14 mouse cellular contexts compared by ENCODE assay signal in genomic region chr5:119710756-119711155, GRCm38 (mm10). TPM values are rescaled to one million over a fixed set of nuclear protein-coding genes. Genes with fewer than 3 reads are reported as not detected.
DNase-seq lines count a peak whose midpoint lies in the region; ATAC-seq and TF ChIP-seq lines count a peak whose summit lies in the region.
"Had no signal": no experiment of that assay in that cellular context is flagged by ENCODE, and none has a peak within 500 bp of the region (broad histone marks: within the 10 kb centered on the region; RNA-seq: fewer than 3 reads in every experiment).

No protein-coding gene starts in this region.

- H3K27ac ChIP-seq in intestine, postnatal 0 days (ENCODE audit: low read depth, low read length): no peak overlapping the region
- H3K27ac ChIP-seq in intestine, embryonic 16.5 days (ENCODE audit: low read length): no peak overlapping the region
- H3K27ac ChIP-seq in midbrain, postnatal 0 days (ENCODE audit: low read depth, low read length): no peak overlapping the region
- no peak overlapping the region for H3K27ac ChIP-seq in midbrain, embryonic 10.5 days (replicated peaks)
- H3K27ac ChIP-seq: limb, embryonic 13.5 days had no signal

- no peaks in the 10 kb centered on the region for H3K36me3 ChIP-seq in intestine, postnatal 0 days (ENCODE audit: control insufficient read depth, insufficient read depth)
- no peaks in the 10 kb centered on the region for H3K36me3 ChIP-seq in intestine, embryonic 16.5 days (ENCODE audit: control insufficient read depth, insufficient read depth, low read length)
- no peaks in the 10 kb centered on the region for H3K36me3 ChIP-seq in midbrain, postnatal 0 days (ENCODE audit: insufficient read depth, low read length)
- no peaks in the 10 kb centered on the region for H3K36me3 ChIP-seq in midbrain, embryonic 10.5 days
- H3K36me3 ChIP-seq: limb, embryonic 13.5 days had no signal

- no peak overlapping the region for H3K4me3 ChIP-seq in intestine, postnatal 0 days (ENCODE audit: low read depth, low read length)
- no peak overlapping the region for H3K4me3 ChIP-seq in intestine, embryonic 16.5 days (ENCODE audit: low read length)
- no peak overlapping the region for H3K4me3 ChIP-seq in midbrain, postnatal 0 days (ENCODE audit: low read depth, low read length)
- no peak overlapping the region for H3K4me3 ChIP-seq in midbrain, embryonic 10.5 days
- H3K4me3 ChIP-seq: erythroblast, embryonic 14.5 days; limb, embryonic 13.5 days had no signal

- no peak overlapping the region for H3K4me2 ChIP-seq in intestine, postnatal 0 days (replicated peaks; ENCODE audit: low read depth)
- no peak overlapping the region for H3K4me2 ChIP-seq in intestine, embryonic 16.5 days (ENCODE audit: low read depth, low read length)
- H3K4me2 ChIP-seq in midbrain, postnatal 0 days (ENCODE audit: low read depth, low read length, poor library complexity, severe bottlenecking): no peak overlapping the region
- H3K4me2 ChIP-seq: limb, embryonic 13.5 days had no signal

- TF ChIP-seq CTCF in intestine, postnatal 0 days (IDR thresholded peaks at IDR 0.05; ENCODE audit: low read depth): peak; percentile 24; the same call in 1 of the 2 replicates
- TF ChIP-seq CTCF in midbrain, postnatal 0 days (IDR thresholded peaks at IDR 0.05): peak; percentile 31

- no peak for DNase-seq in midbrain, postnatal 0 days (ENCODE audit: low spot score)
- no peak for DNase-seq in midbrain, embryonic 10.5 days (ENCODE audit: low spot score)
- DNase-seq in embryo, embryonic 11 days: peak; percentile 55
- no peak for DNase-seq in gastrocnemius, postnatal 25 days
- DNase-seq in right cerebral cortex, postnatal 14 days: no peak
- DNase-seq: adrenal gland, postnatal 10 days; cerebellum, postnatal 36 days; kidney, adult 9 months had no signal

- no peaks in the 10 kb centered on the region for H3K9me3 ChIP-seq in intestine, postnatal 0 days (ENCODE audit: control insufficient read depth)
- H3K9me3 ChIP-seq in intestine, embryonic 16.5 days (ENCODE audit: control insufficient read depth, low read length): no peaks in the 10 kb centered on the region
- no peaks in the 10 kb centered on the region for H3K9me3 ChIP-seq in midbrain, postnatal 0 days (ENCODE audit: low read length)
- peaks cover 6% of the 10 kb centered on the region; the same call in 1 of the 2 replicates for H3K9me3 ChIP-seq in midbrain, embryonic 10.5 days (replicated peaks)

- H3K4me1 ChIP-seq in intestine, postnatal 0 days (replicated peaks; ENCODE audit: control insufficient read depth, insufficient read depth, low read length): peaks cover 3% of the 10 kb centered on the region; the same call in 1 of the 2 replicates
- H3K4me1 ChIP-seq in intestine, embryonic 16.5 days (ENCODE audit: control insufficient read depth, insufficient read depth, low read length): peaks cover 4% of the 10 kb centered on the region; the same call in 1 of the 2 replicates
- H3K4me1 ChIP-seq in midbrain, postnatal 0 days (ENCODE audit: insufficient read depth, low read length): no peaks in the 10 kb centered on the region
- H3K4me1 ChIP-seq in midbrain, embryonic 10.5 days: peaks cover 16% of the 10 kb centered on the region

- ATAC-seq in intestine, postnatal 0 days: no peak
- ATAC-seq in intestine, embryonic 16.5 days: no peak
- ATAC-seq in midbrain, postnatal 0 days (ENCODE audit: low FRiP score): no peak
- ATAC-seq: hindbrain, embryonic 16.5 days had no signal

- H3K27me3 ChIP-seq in intestine, postnatal 0 days (replicated peaks; ENCODE audit: control insufficient read depth, insufficient read depth, low read length): peaks cover 26% of the 10 kb centered on the region
- peaks cover 9% of the 10 kb centered on the region for H3K27me3 ChIP-seq in intestine, embryonic 16.5 days (replicated peaks; ENCODE audit: control insufficient read depth, insufficient read depth, low read length)
- peaks cover 38% of the 10 kb centered on the region for H3K27me3 ChIP-seq in midbrain, postnatal 0 days (ENCODE audit: insufficient read depth, low read length)
- H3K27me3 ChIP-seq in midbrain, embryonic 10.5 days (ENCODE audit: low read depth, poor library complexity, severe bottlenecking): peaks cover 91% of the 10 kb centered on the region

- WGBS in intestine, postnatal 0 days: 51% methylated on average over 7 of the region's 7 CpGs
- WGBS in intestine, embryonic 16.5 days: 48% methylated on average over 7 of the region's 7 CpGs
- 13% methylated on average over 7 of the region's 7 CpGs for WGBS in midbrain, postnatal 0 days
- WGBS in midbrain, embryonic 10.5 days: 10% methylated on average over 7 of the region's 7 CpGs

- H3K9ac ChIP-seq in intestine, postnatal 0 days (ENCODE audit: low read depth, low read length): no peak overlapping the region
- no peak overlapping the region for H3K9ac ChIP-seq in intestine, embryonic 16.5 days (ENCODE audit: low read depth, low read length)
- H3K9ac ChIP-seq in midbrain, postnatal 0 days (replicated peaks; ENCODE audit: low read length, poor library complexity, severe bottlenecking): no peak overlapping the region
- H3K9ac ChIP-seq: limb, embryonic 13.5 days had no signal

RNA-seq across cellular contexts. Expression of gene Tbx3, which starts 40.3 kb away (rescaled TPM):
- 30.6 and 42.6 TPM in 2 replicates for polyA plus RNA-seq in intestine, postnatal 0 days (2015; fragmentation: Nextera tagmentation; extraction: Ambion mirVana)
- 37.5 and 44.6 TPM in 2 replicates for polyA plus RNA-seq in intestine, embryonic 16.5 days (2015; fragmentation: Nextera tagmentation; extraction: Ambion mirVana)
- 1.1 and 3.9 TPM in 2 replicates for total RNA-seq in midbrain, postnatal 0 days (2014; rRNA removed)
- 2.0 and 4.0 TPM in 2 replicates for polyA plus RNA-seq in midbrain, postnatal 0 days (2015; fragmentation: Nextera tagmentation; extraction: Ambion mirVana)
- 3.9 and 7.2 TPM in 2 replicates for polyA plus RNA-seq in midbrain, embryonic 10.5 days (2016; fragmentation: Nextera tagmentation; extraction: Ambion mirVana)
- 1 to 10 TPM; 2.6 to 4.3 TPM for total RNA-seq in gastrocnemius, postnatal 25 days (2021)
- total RNA-seq: megakaryocyte, adult 5-6 weeks had no signal
- polyA plus RNA-seq: erythroblast, embryonic 14.5 days had no signal
